Mouse (Mus musculus) ES-E14 (cell line): ENCODE results near the gene Ccdc91. TPM values are rescaled to one million over a fixed set of nuclear protein-coding genes. Genes with fewer than 3 reads are reported as not detected.

Experiments
- DNase-seq: peaks from one replicate; pipeline ENCODE4 v3.0.0-alpha.2; 2013; ENCODE audit warnings: low read depth, low spot score
- H3K27ac ChIP-seq: 2 replicates; pipeline ENCODE4 v1.5.1; 2012; ENCODE audit warnings: low read depth, mild to moderate bottlenecking, low read length, moderate library complexity, mixed read lengths; ENCODE audit not compliant: poor library complexity, insufficient read depth, severe bottlenecking
- H3K36me3 ChIP-seq: 2 replicates; pipeline ENCODE4 v1.6.1; 2012; ENCODE audit warnings: mild to moderate bottlenecking, low read length, moderate library complexity, mixed read lengths; ENCODE audit not compliant: control insufficient read depth, poor library complexity, insufficient read depth, severe bottlenecking
- H3K4me1 ChIP-seq, 2 experiments: fragments of 150-350 bp in 1 of 2; sonication (generic) in 1 of 2; 2 replicates each; pipeline ENCODE4 v1.6.1; 2012; ENCODE audit warnings: low read length in 2 of 2, mild to moderate bottlenecking in 1 of 2, mixed read lengths in 1 of 2; ENCODE audit not compliant: control insufficient read depth in 2 of 2, insufficient read depth in 2 of 2, poor library complexity in 1 of 2
- H3K4me3 ChIP-seq, 2 experiments: fragments of 150-350 bp in 1 of 2; sonication (generic) in 1 of 2; 2 replicates each; pipeline ENCODE4 v1.5.1; 2012; ENCODE audit warnings: low read length in 2 of 2, low read depth in 1 of 2, mild to moderate bottlenecking in 1 of 2, mixed read lengths in 1 of 2; ENCODE audit not compliant: insufficient read depth in 1 of 2, poor library complexity in 1 of 2, severe bottlenecking in 1 of 2
- H3K9ac ChIP-seq: 2 replicates; pipeline ENCODE4 v1.6.1; 2012; ENCODE audit warnings: low read depth, mild to moderate bottlenecking, low read length, mixed read lengths; ENCODE audit not compliant: poor library complexity, insufficient read depth, severe bottlenecking
- H3K9me3 ChIP-seq: fragments of 150-350 bp; sonication (generic); 2 replicates; pipeline ENCODE4 v1.6.1; 2012; ENCODE audit warnings: low read depth, mild to moderate bottlenecking, low read length; ENCODE audit not compliant: control insufficient read depth, insufficient read depth
- CHD2 ChIP-seq: IDR thresholded peaks from 2 replicates; pipeline ENCODE4 v1.6.1; 2014; ENCODE audit warnings: mild to moderate bottlenecking, low read depth, low read length, inconsistent platforms
- HCFC1 ChIP-seq: IDR thresholded peaks from 2 replicates; pipeline ENCODE4 v1.6.1; 2012; ENCODE audit warnings: low read length, inconsistent platforms, borderline replicate concordance; ENCODE audit not compliant: insufficient read depth
- MAFK ChIP-seq: IDR thresholded peaks from 2 replicates; pipeline ENCODE4 v1.6.1; 2014; ENCODE audit warnings: mild to moderate bottlenecking, low read depth, low read length, inconsistent platforms; ENCODE audit not compliant: insufficient read depth
- ZC3H11A ChIP-seq: IDR thresholded peaks from 2 replicates; pipeline ENCODE4 v1.6.1; 2012; ENCODE audit warnings: low read depth, mild to moderate bottlenecking, inconsistent platforms, low read length, borderline replicate concordance
- ZNF384 ChIP-seq: IDR thresholded peaks from 2 replicates; pipeline ENCODE4 v1.6.1; 2012; ENCODE audit warnings: low read depth, low read length, inconsistent platforms
- in situ Hi-C, 2 experiments: fragments of 600-800 bp; cut with MboI; formaldehyde crosslinking; loops; one replicate each; pipeline ENCODE4 v1.15.1; 2025; ENCODE audit warnings: low sequenced_read_pairs in 2 of 2, inconsistent platforms in 1 of 2; ENCODE audit not compliant: unreplicated experiment in 2 of 2
- total RNA-seq: library from RNA; depleted of rRNA; stranded (reverse); fragments of 300-350 nt; gene quantifications from 2 replicates; pipeline ENCODE4 v1.2.3, GENCODE M21; 2012

Ccdc91 gene
- total RNA-seq, 1 experiment, result 12.6 TPM

GRCm38 (mm10) chr6:147470016-147470415 is 5.6 kb upstream of the Ccdc91 start:
- Histone ChIP-seq H3K36me3 (no peaks in the 10 kb centered on the region), H3K27ac (no peak overlapping the region), H3K4me3 (no peak overlapping the region), H3K9me3 (no peaks in the 10 kb centered on the region), H3K4me1 (no peaks in the 10 kb centered on the region), H3K9ac (no peak overlapping the region)
- no peak for DNase-seq
- TF ChIP-seq ZNF384, result no peak
- no peak for TF ChIP-seq HCFC1
- no peak for TF ChIP-seq CHD2
- no peak for TF ChIP-seq ZC3H11A
- in situ Hi-C loops, result no loop called here

DNA sequence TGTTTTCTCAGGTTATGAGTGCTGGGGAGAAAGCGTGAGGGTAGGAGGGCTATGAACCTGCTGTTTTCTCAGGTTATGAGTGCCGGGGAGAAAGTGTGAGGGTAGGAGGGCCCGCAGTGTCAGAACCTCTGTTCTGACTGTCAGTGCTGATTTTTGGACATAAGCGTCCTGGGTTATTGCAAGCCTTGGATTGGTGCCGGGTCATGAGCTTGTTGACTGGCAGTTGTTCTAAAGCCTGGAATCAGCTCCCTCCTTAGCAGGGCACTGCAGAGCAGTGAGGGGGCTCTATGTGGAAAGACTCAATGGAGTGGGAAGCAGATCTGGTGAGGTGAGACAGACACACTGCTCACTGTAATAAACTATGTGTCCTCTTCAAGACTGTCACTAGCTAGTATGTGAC is 5.5 kb downstream of the Ccdc91 start:
- TF ChIP-seq HCFC1 (no peak), ZNF384 (no peak), MAFK (no peak), CHD2 (no peak), ZC3H11A (no peak)
- H3K36me3 ChIP-seq, result no peaks in the 10 kb centered on the region
- H3K9me3 ChIP-seq, result no peaks in the 10 kb centered on the region
- H3K4me3 ChIP-seq, result no peak overlapping the region
- H3K27ac ChIP-seq, result no peak overlapping the region
- no peak overlapping the region for H3K9ac ChIP-seq
- DNase-seq, result no peak
- H3K4me1 ChIP-seq, result 0 out of 4 replicates have a peak, but pooled peaks cover 0 to 3% of the 10 kb centered on the region in 2 experiments
- in situ Hi-C loops, result no loop called here

DNA sequence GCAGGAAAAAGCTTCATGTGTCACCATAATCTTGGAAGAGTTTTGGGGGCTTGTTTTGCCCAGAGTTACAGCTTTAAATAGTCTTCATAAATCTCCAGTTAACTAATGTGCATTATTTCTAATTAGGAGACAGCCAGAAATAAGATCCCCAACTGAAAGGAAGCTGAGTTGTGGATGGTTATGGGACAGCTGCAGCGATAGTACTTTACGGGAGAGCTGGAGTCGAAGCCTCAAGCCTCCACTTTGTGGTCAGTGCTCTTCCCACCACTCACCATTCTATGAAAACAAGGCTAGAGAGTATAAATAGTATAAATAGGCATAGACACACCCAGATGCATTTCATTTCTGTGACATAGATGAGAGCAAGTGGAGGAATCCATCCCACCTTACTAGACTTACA is 14.5 kb downstream of the Ccdc91 start:
- Histone ChIP-seq H3K36me3 (no peaks in the 10 kb centered on the region), H3K4me1 (no peaks in the 10 kb centered on the region; a peak in 1 of 4 replicates), H3K4me3 (no peak overlapping the region), H3K27ac (no peak overlapping the region), H3K9me3 (no peaks in the 10 kb centered on the region), H3K9ac (no peak overlapping the region)
- TF ChIP-seq MAFK (no peak), ZC3H11A (no peak), CHD2 (no peak), HCFC1 (no peak), ZNF384 (no peak)
- DNase-seq, result no peak
- in situ Hi-C loops, result no loop called here

- Histone ChIP-seq H3K27ac (no peak overlapping the region), H3K4me1 (no peaks in the 10 kb centered on the region; a peak in 1 of 4 replicates), H3K4me3 (no peak overlapping the region), H3K36me3 (no peaks in the 10 kb centered on the region), H3K9me3 (no peaks in the 10 kb centered on the region), H3K9ac (no peak overlapping the region)
- TF ChIP-seq HCFC1 (no peak), ZNF384 (no peak), MAFK (no peak), CHD2 (no peak)
- in situ Hi-C loops, result no loop called here
- DNase-seq, result no peak
Observed at GRCm38 (mm10) chr6:147492551-147492950, 16.9 kb downstream of the Ccdc91 start.

- Histone ChIP-seq H3K9ac (no peak overlapping the region), H3K4me3 (no peak overlapping the region), H3K36me3 (peaks cover 2% of the 10 kb centered on the region; the same call in 1 of the 2 replicates), H3K27ac (no peak overlapping the region), H3K4me1 (peaks cover 0 to 2% of the 10 kb centered on the region in 2 experiments; a peak in 1 of 4 replicates), H3K9me3 (no peaks in the 10 kb centered on the region)
- TF ChIP-seq HCFC1 (no peak), MAFK (no peak), ZNF384 (no peak), ZC3H11A (no peak), CHD2 (no peak)
- DNase-seq, result no peak
- in situ Hi-C loops, result no loop called here
Observed at GRCm38 (mm10) chr6:147501439-147501838, 25.8 kb downstream of the Ccdc91 start.
